Mouse (Mus musculus) brain, adult 10 weeks (tissue): Measurements from ENCODE around the gene Cblb. TPM values are rescaled to one million over a fixed set of nuclear protein-coding genes. Genes with fewer than 3 reads are reported as not detected.

Experiments used
- polyA plus RNA-seq: library from polyadenylated mRNA; stranded (reverse); fragments of 350-450 nt; fragmentation: Illumina TruSeq; extraction: RNeasy Lipid Tissue Mini Kit (QIAGEN cat#74804); gene quantifications from one replicate; pipeline ENCODE4 v1.2.3, GENCODE M21; 2015; ENCODE audit warnings: low read depth, low replicate concordance

Gene Cblb
- polyA plus RNA-seq, result 7.7 TPM

DNA sequence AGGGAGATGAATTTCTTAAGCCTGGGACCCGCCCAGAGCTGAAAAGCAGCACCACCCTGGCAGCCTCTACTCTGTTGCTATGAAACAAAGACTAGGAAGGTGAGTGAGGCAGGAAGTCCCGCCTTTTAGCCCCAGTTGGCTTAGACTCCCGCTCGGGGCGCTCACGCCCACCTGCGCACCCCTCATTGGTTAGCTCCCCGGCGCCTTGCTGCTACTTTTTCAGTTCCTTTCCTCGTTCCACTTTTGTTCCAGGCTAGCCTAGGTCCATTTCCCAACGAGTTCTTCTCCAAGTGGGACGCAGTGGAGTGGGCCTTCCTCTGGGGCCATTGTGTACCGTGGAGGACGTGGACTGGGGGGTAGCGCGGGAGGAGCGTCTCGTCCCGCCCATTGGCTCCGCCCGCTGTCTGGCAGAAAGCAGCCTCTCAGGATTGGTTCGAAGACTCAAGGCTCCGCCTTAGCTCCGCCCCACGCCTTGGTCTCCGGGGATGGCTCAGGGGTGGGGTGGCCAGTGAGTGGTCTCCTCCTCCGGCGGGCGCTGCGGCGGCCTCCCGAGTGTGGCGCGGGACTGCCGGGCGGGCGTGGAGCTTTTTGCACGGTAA lies at the start of gene Cblb:
TSS of gene Cblb (plus strand) at position 135 of the 599 bp plus-strand sequence.

